Mouse (Mus musculus) heart, embryonic 10.5 days (tissue): ENCODE measurements at regions not wholly inside any gene's neighbourhood (a gene's known extent, or its start where the extent isn't known, plus 50 kb on each side); places are given as distances from the start of the nearest gene placed in this dataset.

Experiments
- DNase-seq: peaks from one replicate; pipeline ENCODE4 v3.0.0-alpha.2; 2017; ENCODE audit warnings: low spot score
- H3K27ac ChIP-seq: fragments of 300-500 bp; sonication (generic); 2 replicates; pipeline ENCODE4 v1.5.1; 2016; ENCODE audit warnings: mild to moderate bottlenecking
- H3K27me3 ChIP-seq: fragments of 300-500 bp; sonication (generic); 2 replicates; pipeline ENCODE4 v1.6.1; 2016; ENCODE audit warnings: mild to moderate bottlenecking; ENCODE audit not compliant: poor library complexity, insufficient read depth, severe bottlenecking
- H3K36me3 ChIP-seq: fragments of 300-500 bp; sonication (generic); 2 replicates; pipeline ENCODE4 v1.6.1; 2016; ENCODE audit warnings: mild to moderate bottlenecking, moderate library complexity
- H3K4me1 ChIP-seq: fragments of 300-500 bp; sonication (generic); 2 replicates; pipeline ENCODE4 v1.6.1; 2016; ENCODE audit warnings: mild to moderate bottlenecking
- H3K4me3 ChIP-seq: fragments of 300-500 bp; sonication (generic); 2 replicates; pipeline ENCODE4 v1.5.1; 2016; ENCODE audit warnings: mild to moderate bottlenecking, moderate library complexity
- H3K9me3 ChIP-seq: fragments of 300-500 bp; sonication (generic); 2 replicates; pipeline ENCODE4 v1.6.1; 2016; ENCODE audit warnings: mild to moderate bottlenecking, moderate library complexity
- WGBS: fragments of 180-500 bp; shearing (Covaris S2); methylation state at CpG from one replicate; pipeline ENCODE4 v1.1.7; 2016; 5-methylcytosine and 5-hydroxymethylcytosine counted together

DNA sequence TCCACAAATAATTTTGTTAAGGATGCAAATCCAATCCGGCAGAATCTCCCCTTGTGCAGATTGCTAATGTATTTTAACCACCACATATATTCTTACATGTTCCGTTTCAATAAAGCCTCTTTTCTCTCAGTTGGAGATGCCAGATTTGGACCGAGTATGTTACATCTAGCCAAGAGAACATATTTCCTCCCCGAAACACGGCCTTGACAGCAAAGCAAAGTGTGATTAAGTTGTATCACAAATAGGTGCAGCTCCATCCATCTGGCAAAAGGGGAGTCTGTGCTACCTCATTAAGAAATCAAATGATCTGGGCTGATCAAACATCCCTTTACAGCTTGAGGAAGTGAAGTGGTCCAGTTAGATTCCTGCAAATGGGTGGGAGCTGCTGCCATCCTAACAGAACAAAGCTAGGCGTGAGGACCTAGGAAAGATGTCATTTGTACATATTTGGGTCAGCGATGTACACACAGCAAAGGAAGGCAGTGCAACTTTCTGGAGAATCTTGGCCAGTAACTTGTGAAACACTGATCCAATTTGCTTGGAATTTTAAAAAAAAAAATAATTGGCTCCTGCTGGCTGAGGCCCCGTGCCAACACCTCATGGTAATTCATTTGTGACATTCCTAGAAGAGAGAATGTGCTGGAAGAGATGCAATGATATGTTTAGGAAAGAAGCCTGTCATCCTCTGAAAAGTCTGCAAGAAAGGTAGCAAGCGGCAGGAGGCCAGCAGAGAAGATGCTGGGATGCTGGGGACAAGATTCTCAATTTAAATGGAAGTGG is 223.8 kb downstream of the Rpl10-ps3 start:
- peak; percentile 17 for DNase-seq
- Histone ChIP-seq H3K4me3 (no peak overlapping the region), H3K27me3 (no peaks in the 10 kb centered on the region), H3K27ac (no peak overlapping the region), H3K36me3 (no peaks in the 10 kb centered on the region), H3K9me3 (no peaks in the 10 kb centered on the region), H3K4me1 (0 out of 2 replicates have a peak, but pooled peaks cover 2% of the 10 kb centered on the region)
- WGBS, result 81% methylated on average over 9 of the region's 9 CpGs

DNA sequence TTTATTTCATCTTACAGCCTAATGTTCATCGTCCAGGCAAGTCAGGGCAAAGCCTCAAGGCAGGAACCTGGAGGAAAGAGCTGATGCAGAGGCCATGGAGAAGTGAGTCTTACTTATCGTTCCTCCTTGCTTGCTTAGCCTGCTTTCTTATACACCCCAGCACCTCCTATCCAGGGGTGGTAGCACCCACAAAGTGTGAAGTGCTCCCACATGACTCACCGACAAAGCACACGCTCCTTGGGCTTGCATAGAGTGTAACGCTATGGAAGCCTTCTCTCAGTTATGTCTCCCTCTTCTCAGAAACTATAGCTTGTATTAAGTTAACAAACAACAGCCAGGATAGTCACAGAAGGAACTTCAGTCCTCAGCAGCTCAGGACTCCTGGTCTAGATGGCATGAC is 225.4 kb downstream of the Rpl10-ps3 start:
- Histone ChIP-seq H3K36me3 (no peaks in the 10 kb centered on the region), H3K4me3 (no peak overlapping the region), H3K27ac (no peak overlapping the region), H3K27me3 (no peaks in the 10 kb centered on the region), H3K9me3 (no peaks in the 10 kb centered on the region), H3K4me1 (0 out of 2 replicates have a peak, but pooled peaks cover 2% of the 10 kb centered on the region)
- WGBS, result 86% methylated on average over 5 of the region's 5 CpGs
- DNase-seq, result peak; percentile 41

GRCm38 (mm10) chr9:50118578-50118977 is 226.2 kb downstream of the Rpl10-ps3 start:
- Histone ChIP-seq H3K4me1 (no peaks in the 10 kb centered on the region), H3K27me3 (no peaks in the 10 kb centered on the region), H3K4me3 (no peak overlapping the region), H3K36me3 (no peaks in the 10 kb centered on the region), H3K9me3 (no peaks in the 10 kb centered on the region), H3K27ac (no peak overlapping the region)
- WGBS, result 68% methylated on average over 6 of the region's 6 CpGs
- no peak for DNase-seq

GRCm38 (mm10) chr9:50106551-50106950 is 238.2 kb downstream of the Rpl10-ps3 start:
- 68% methylated on average over 4 of the region's 4 CpGs for WGBS
- H3K36me3 ChIP-seq, result no peaks in the 10 kb centered on the region
- H3K4me1 ChIP-seq, result no peaks in the 10 kb centered on the region
- no peaks in the 10 kb centered on the region for H3K27me3 ChIP-seq
- no peak overlapping the region for H3K27ac ChIP-seq
- H3K4me3 ChIP-seq, result no peak overlapping the region
- H3K9me3 ChIP-seq, result no peaks in the 10 kb centered on the region
- DNase-seq, result no peak

- Histone ChIP-seq H3K9me3 (no peaks in the 10 kb centered on the region), H3K36me3 (no peaks in the 10 kb centered on the region), H3K4me1 (no peaks in the 10 kb centered on the region), H3K27me3 (no peaks in the 10 kb centered on the region), H3K27ac (no peak overlapping the region), H3K4me3 (no peak overlapping the region)
- DNase-seq, result peak; percentile 41
- 73% methylated on average over 1 of the region's 1 CpGs for WGBS
These were observed 242.0 kb downstream of the Rpl10-ps3 start for GRCm38 (mm10) chr9:50102766-50103165.

GRCm38 (mm10) chr9:50101061-50101460 is 243.7 kb downstream of the Rpl10-ps3 start:
- no peak overlapping the region for H3K4me3 ChIP-seq
- no peak overlapping the region for H3K27ac ChIP-seq
- WGBS, result 87% methylated on average over 1 of the region's 1 CpGs
- no peaks in the 10 kb centered on the region for H3K27me3 ChIP-seq
- no peaks in the 10 kb centered on the region for H3K36me3 ChIP-seq
- H3K4me1 ChIP-seq, result no peaks in the 10 kb centered on the region
- H3K9me3 ChIP-seq, result no peaks in the 10 kb centered on the region
- peak; percentile 13 for DNase-seq

- no peak overlapping the region for H3K27ac ChIP-seq
- DNase-seq, result no peak
- H3K27me3 ChIP-seq, result no peaks in the 10 kb centered on the region
- no peaks in the 10 kb centered on the region for H3K4me1 ChIP-seq
- no peaks in the 10 kb centered on the region for H3K9me3 ChIP-seq
- 77% methylated on average over 8 of the region's 8 CpGs for WGBS
- no peaks in the 10 kb centered on the region for H3K36me3 ChIP-seq
- no peak overlapping the region for H3K4me3 ChIP-seq
These were observed 253.8 kb downstream of the Rpl10-ps3 start for GRCm38 (mm10) chr9:50090968-50091367.

GRCm38 (mm10) chr9:50089916-50090315 is 254.9 kb downstream of the Rpl10-ps3 start:
- DNase-seq, result no peak
- Histone ChIP-seq H3K27ac (no peak overlapping the region), H3K4me3 (no peak overlapping the region), H3K9me3 (no peaks in the 10 kb centered on the region), H3K4me1 (no peaks in the 10 kb centered on the region), H3K36me3 (no peaks in the 10 kb centered on the region), H3K27me3 (no peaks in the 10 kb centered on the region)
- WGBS, result 80% methylated on average over 3 of the region's 3 CpGs

GRCm38 (mm10) chr9:50080205-50080604 is 264.6 kb downstream of the Rpl10-ps3 start:
- Histone ChIP-seq H3K4me3 (no peak overlapping the region), H3K9me3 (no peaks in the 10 kb centered on the region), H3K4me1 (no peaks in the 10 kb centered on the region), H3K27me3 (no peaks in the 10 kb centered on the region), H3K27ac (no peak overlapping the region), H3K36me3 (no peaks in the 10 kb centered on the region)
- DNase-seq, result no peak
- 81% methylated on average over 3 of the region's 3 CpGs for WGBS

DNA sequence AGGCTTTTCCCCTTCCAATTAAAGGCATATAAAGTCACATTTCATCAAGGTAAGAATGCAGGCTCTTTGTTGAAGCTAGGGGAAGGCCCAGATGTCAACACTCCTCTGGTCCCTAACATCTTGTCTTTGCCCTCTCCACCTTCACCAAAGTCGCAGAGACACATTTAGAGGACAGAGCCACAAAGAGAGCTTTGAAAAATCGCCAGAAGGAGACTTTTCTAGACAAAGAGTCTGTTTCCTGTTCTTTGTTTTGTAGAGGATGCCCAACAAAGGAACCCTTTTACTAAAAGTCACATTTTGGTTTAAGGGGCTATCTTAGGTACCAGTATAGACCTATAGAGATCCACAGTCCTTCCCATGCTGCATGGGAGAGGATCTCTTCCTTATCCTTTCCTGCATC is 269.9 kb upstream of the Ncam1 start:
- H3K36me3 ChIP-seq, result no peaks in the 10 kb centered on the region
- H3K4me1 ChIP-seq, result no peaks in the 10 kb centered on the region
- 57% methylated on average over 2 of the region's 2 CpGs for WGBS
- no peak overlapping the region for H3K4me3 ChIP-seq
- no peaks in the 10 kb centered on the region for H3K27me3 ChIP-seq
- H3K9me3 ChIP-seq, result no peaks in the 10 kb centered on the region
- no peak overlapping the region for H3K27ac ChIP-seq
- no peak for DNase-seq

GRCm38 (mm10) chr9:50067729-50068225 is 269.1 kb upstream of the Ncam1 start:
- Histone ChIP-seq H3K27ac (no peak overlapping the region), H3K36me3 (no peaks in the 10 kb centered on the region), H3K27me3 (no peaks in the 10 kb centered on the region), H3K4me3 (no peak overlapping the region), H3K9me3 (no peaks in the 10 kb centered on the region), H3K4me1 (no peaks in the 10 kb centered on the region)
- 69% methylated on average over 3 of the region's 3 CpGs for WGBS
- DNase-seq, result no peak

DNA sequence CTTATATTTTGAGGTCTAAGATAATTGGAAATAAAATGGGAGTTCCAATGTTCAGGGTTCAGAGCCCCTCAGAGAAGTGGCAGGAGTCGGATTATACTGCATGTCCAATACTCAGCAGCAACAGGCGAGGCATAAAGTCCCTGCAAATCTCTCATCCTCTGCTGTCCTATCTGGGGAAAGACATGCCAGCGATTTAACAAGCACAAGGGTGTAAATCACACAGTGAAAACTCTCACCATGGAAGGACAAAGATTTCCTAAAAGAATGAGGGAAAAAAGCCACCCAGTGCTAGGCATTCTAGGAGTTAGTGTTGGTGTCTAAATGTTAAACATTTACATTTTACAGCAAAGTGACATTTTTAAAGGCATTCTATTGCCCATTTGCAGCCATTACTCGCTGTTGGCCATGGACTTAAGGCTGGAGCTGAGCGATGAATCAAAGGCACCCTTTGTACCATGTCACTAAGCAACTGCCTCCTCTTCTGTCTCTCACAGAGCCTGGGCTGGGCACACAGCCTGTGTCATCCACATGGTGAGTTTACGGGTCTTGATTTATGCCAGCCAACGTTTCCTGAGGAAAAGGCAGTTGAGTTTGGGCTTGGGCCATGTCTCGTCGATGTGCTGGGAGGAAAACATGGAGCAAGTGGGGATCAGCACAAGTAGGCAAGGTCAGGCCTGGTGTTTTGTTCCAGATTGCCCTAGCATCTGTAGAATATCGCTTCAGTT is 265.9 kb upstream of the Ncam1 start:
- 80% methylated on average over 10 of the region's 10 CpGs for WGBS
- H3K9me3 ChIP-seq, result no peaks in the 10 kb centered on the region
- no peaks in the 10 kb centered on the region for H3K4me1 ChIP-seq
- H3K4me3 ChIP-seq, result no peak overlapping the region
- no peak for DNase-seq
- H3K27me3 ChIP-seq, result no peaks in the 10 kb centered on the region
- H3K27ac ChIP-seq, result no peak overlapping the region
- H3K36me3 ChIP-seq, result no peaks in the 10 kb centered on the region

GRCm38 (mm10) chr9:50038231-50038630 is 239.5 kb upstream of the Ncam1 start:
- peak overlapping the region; percentile 47; the same call in 1 of the 2 replicates for H3K27ac ChIP-seq

More at GRCm38 (mm10) chr9:50038231-50038630, 239.5 kb upstream of the Ncam1 start:
- Histone ChIP-seq H3K36me3 (no peaks in the 10 kb centered on the region), H3K27me3 (no peaks in the 10 kb centered on the region), H3K4me3 (no peak overlapping the region), H3K4me1 (peaks cover 7% of the 10 kb centered on the region), H3K9me3 (no peaks in the 10 kb centered on the region)
- 64% methylated on average over 11 of the region's 11 CpGs for WGBS
- DNase-seq, result no peak
